Mouse (Mus musculus) C2C12 (cell line): ENCODE measurements at regions not wholly inside any gene's neighbourhood (a gene's known extent, or its start where the extent isn't known, plus 50 kb on each side); places are given as distances from the start of the nearest gene placed in this dataset.

Source experiments
- H3K27me3 ChIP-seq: one replicate; pipeline ENCODE4 v1.6.1; 2011; ENCODE audit not compliant: control insufficient read depth, insufficient read depth, insufficient read length
- H3K36me3 ChIP-seq: one replicate; pipeline ENCODE4 v1.6.1; 2011; ENCODE audit not compliant: control insufficient read depth, insufficient read depth
- H3K4me3 ChIP-seq: one replicate; pipeline ENCODE4 v1.5.1; 2011; ENCODE audit warnings: mild to moderate bottlenecking, control low read depth; ENCODE audit not compliant: poor library complexity, insufficient read depth, severe bottlenecking
- H3K79me2 ChIP-seq: one replicate; pipeline ENCODE4 v1.6.1; 2011; ENCODE audit not compliant: control insufficient read depth, insufficient read depth
- H3K79me3 ChIP-seq: one replicate; pipeline ENCODE4 v1.6.1; 2011; ENCODE audit warnings: low read depth, control low read depth
- H3ac ChIP-seq: one replicate; pipeline ENCODE3; 2011; ENCODE audit warnings: low read depth; ENCODE audit not compliant: control insufficient read depth, insufficient read length
- CEBPB ChIP-seq: IDR thresholded peaks from one replicate; pipeline ENCODE4 v1.6.1; 2011; ENCODE audit warnings: low read depth, mild to moderate bottlenecking, control low read depth, moderate library complexity
- CTCF ChIP-seq: IDR thresholded peaks from one replicate; pipeline ENCODE4 v1.5.1; 2011; ENCODE audit not compliant: control insufficient read depth, insufficient read depth, insufficient read length
- FOSL1 ChIP-seq: IDR thresholded peaks from one replicate; pipeline ENCODE4 v1.8.0; 2011; ENCODE audit warnings: mild to moderate bottlenecking, low read length; ENCODE audit not compliant: poor library complexity, insufficient read depth, severe bottlenecking
- MAX ChIP-seq: IDR thresholded peaks from one replicate; pipeline ENCODE4 v1.6.1; 2011; ENCODE audit warnings: mild to moderate bottlenecking, control low read depth
- MYOD1 ChIP-seq: IDR thresholded peaks from one replicate; pipeline ENCODE4 v1.6.1; 2011; ENCODE audit warnings: low read depth; ENCODE audit not compliant: control insufficient read depth, insufficient read length
- MYOG ChIP-seq: IDR thresholded peaks from one replicate; pipeline ENCODE4 v1.6.1; 2011; ENCODE audit not compliant: control insufficient read depth, insufficient read length; ENCODE audit errors: extremely low read depth
- USF1 ChIP-seq: IDR thresholded peaks from one replicate; pipeline ENCODE4 v1.6.1; 2011; ENCODE audit warnings: low read depth, mild to moderate bottlenecking, control low read depth, moderate library complexity

GRCm38 (mm10) chr19:15606440-15606839 is 340.7 kb downstream of the Psat1 start:
- Histone ChIP-seq H3K4me3 (no peak overlapping the region), H3K27me3 (no peaks in the 10 kb centered on the region), H3K79me2 (no peaks in the 10 kb centered on the region), H3K79me3 (no peaks in the 10 kb centered on the region), H3ac (no peak overlapping the region), H3K36me3 (no peaks in the 10 kb centered on the region)
- TF ChIP-seq MYOG (no peak), FOSL1 (no peak), MYOD1 (no peak), CEBPB (no peak), USF1 (no peak), MAX (no peak), CTCF (no peak)

GRCm38 (mm10) chr19:15592821-15593220 is 354.3 kb downstream of the Psat1 start:
- no peaks in the 10 kb centered on the region for H3K27me3 ChIP-seq

GRCm38 (mm10) chr19:15583782-15584693 is 363.1 kb downstream of the Psat1 start:
- no peak for TF ChIP-seq USF1
- no peak for TF ChIP-seq MYOG
- no peak for TF ChIP-seq CEBPB
- TF ChIP-seq FOSL1, result no peak
- no peak for TF ChIP-seq MYOD1
- TF ChIP-seq CTCF, result no peak
- no peak for TF ChIP-seq MAX
- Histone ChIP-seq H3ac (no peak overlapping the region), H3K4me3 (no peak overlapping the region), H3K27me3 (no peaks in the 10 kb centered on the region), H3K36me3 (no peaks in the 10 kb centered on the region), H3K79me3 (no peaks in the 10 kb centered on the region), H3K79me2 (no peaks in the 10 kb centered on the region)

More at GRCm38 (mm10) chr19:15592821-15593220, 354.3 kb downstream of the Psat1 start:
- Histone ChIP-seq H3K79me2 (no peaks in the 10 kb centered on the region), H3K79me3 (no peaks in the 10 kb centered on the region), H3ac (no peak overlapping the region), H3K36me3 (no peaks in the 10 kb centered on the region), H3K4me3 (no peak overlapping the region)
- TF ChIP-seq USF1 (no peak), MAX (no peak), MYOG (no peak), CEBPB (no peak), MYOD1 (no peak), CTCF (no peak), FOSL1 (no peak)

GRCm38 (mm10) chr19:15583106-15583781 is 363.9 kb downstream of the Psat1 start:
- no peak overlapping the region for H3ac ChIP-seq
- no peaks in the 10 kb centered on the region for H3K27me3 ChIP-seq
- H3K79me3 ChIP-seq, result no peaks in the 10 kb centered on the region
- H3K79me2 ChIP-seq, result no peaks in the 10 kb centered on the region
- TF ChIP-seq FOSL1, result no peak
- TF ChIP-seq MAX, result no peak
- TF ChIP-seq CEBPB, result no peak
- no peak for TF ChIP-seq MYOD1
- no peak for TF ChIP-seq MYOG
- TF ChIP-seq USF1, result no peak
- TF ChIP-seq CTCF, result no peak
- no peak overlapping the region for H3K4me3 ChIP-seq
- no peaks in the 10 kb centered on the region for H3K36me3 ChIP-seq

- no peak overlapping the region for H3K4me3 ChIP-seq
- H3K27me3 ChIP-seq, result no peaks in the 10 kb centered on the region
- no peaks in the 10 kb centered on the region for H3K79me2 ChIP-seq
- no peaks in the 10 kb centered on the region for H3K79me3 ChIP-seq
- TF ChIP-seq MAX, result no peak
- no peak for TF ChIP-seq MYOG
- no peak for TF ChIP-seq MYOD1
- TF ChIP-seq CEBPB, result no peak
- no peak for TF ChIP-seq CTCF
- no peak for TF ChIP-seq USF1
- no peak for TF ChIP-seq FOSL1
- no peaks in the 10 kb centered on the region for H3K36me3 ChIP-seq
- no peak overlapping the region for H3ac ChIP-seq
Measured at GRCm38 (mm10) chr19:15571204-15571603, 375.9 kb downstream of the Psat1 start.
